ENCODE assay signal across 8 mouse cellular contexts in genomic region chr5:33782999-33783390, GRCm38 (mm10). TPM values are rescaled to one million over a fixed set of nuclear protein-coding genes. Genes with fewer than 3 reads are reported as not detected.
DNase-seq lines count a peak whose midpoint lies in the region; ATAC-seq and TF ChIP-seq lines count a peak whose summit lies in the region.

No protein-coding gene starts in this region.

- H3K9ac ChIP-seq in hindbrain, embryonic 15.5 days = peak overlapping the region; percentile 98
- H3K9ac ChIP-seq in midbrain, postnatal 0 days (replicated peaks; ENCODE audit: low read length, poor library complexity, severe bottlenecking) = peak overlapping the region; percentile 90

- H3K9me3 ChIP-seq in embryonic facial prominence, embryonic 10.5 days = no peaks in the 10 kb centered on the region
- H3K9me3 ChIP-seq in hindbrain, embryonic 15.5 days = no peaks in the 10 kb centered on the region
- no peaks in the 10 kb centered on the region for H3K9me3 ChIP-seq in midbrain, postnatal 0 days (ENCODE audit: low read length)

- H3K27ac ChIP-seq in left cerebral cortex, adult 2 months = peak overlapping the region; percentile 92
- peak overlapping the region; percentile 94 for H3K27ac ChIP-seq in embryonic facial prominence, embryonic 10.5 days (replicated peaks)
- peak overlapping the region; percentile 90 for H3K27ac ChIP-seq in hindbrain, embryonic 15.5 days (replicated peaks)
- H3K27ac ChIP-seq in midbrain, postnatal 0 days (ENCODE audit: low read depth, low read length) = peak overlapping the region; percentile 84; the same call in 1 of the 2 replicates

- peaks cover 32% of the 10 kb centered on the region for H3K4me1 ChIP-seq in embryonic facial prominence, embryonic 10.5 days
- H3K4me1 ChIP-seq in hindbrain, embryonic 15.5 days (replicated peaks) = peaks cover 22% of the 10 kb centered on the region
- 0 out of 2 replicates have a peak, but pooled peaks cover 5% of the 10 kb centered on the region for H3K4me1 ChIP-seq in midbrain, postnatal 0 days (ENCODE audit: insufficient read depth, low read length)

- peak; percentile 89 for ATAC-seq in hindbrain, embryonic 15.5 days (ENCODE audit: low FRiP score, low read depth)
- peak; percentile 79 for ATAC-seq in midbrain, postnatal 0 days (ENCODE audit: low FRiP score)

- no peaks in the 10 kb centered on the region for H3K27me3 ChIP-seq in embryonic facial prominence, embryonic 10.5 days (replicated peaks; ENCODE audit: low read depth, poor library complexity, severe bottlenecking)
- no peaks in the 10 kb centered on the region for H3K27me3 ChIP-seq in hindbrain, embryonic 15.5 days
- H3K27me3 ChIP-seq in midbrain, postnatal 0 days (ENCODE audit: insufficient read depth, low read length) = no peaks in the 10 kb centered on the region

- H3K4me3 ChIP-seq in left cerebral cortex, adult 2 months = peak overlapping the region; percentile 78
- peak overlapping the region; percentile 92 for H3K4me3 ChIP-seq in embryonic facial prominence, embryonic 10.5 days
- H3K4me3 ChIP-seq in hindbrain, embryonic 15.5 days = peak overlapping the region; percentile 96
- H3K4me3 ChIP-seq in midbrain, postnatal 0 days (ENCODE audit: low read depth, low read length) = peak overlapping the region; percentile 87

- 11% methylated on average over 6 of the region's 6 CpGs for WGBS in embryonic facial prominence, embryonic 10.5 days
- WGBS in hindbrain, embryonic 15.5 days = 7% methylated on average over 6 of the region's 6 CpGs
- WGBS in midbrain, postnatal 0 days = 8% methylated on average over 6 of the region's 6 CpGs

- intact Hi-C loops in left cerebral cortex, adult 2 months (cut with DNase I) = loop anchor here (1.0 to 2.0 kb wide), 3 partner anchors 36 to 154 kb away; partner anchors contain the start of genes Nelfa, Tacc3 and Tmem129
- intact Hi-C loops in left cerebral cortex, postnatal 36 days (cut with DNase I) = loop anchor here (1.0 kb wide), 1 partner anchor 37 kb away; the partner anchor contains the start of gene Nsd2

- no peak for DNase-seq in left cerebral cortex, adult 2 months (ENCODE audit: extremely low spot score in 1 of 2, low spot score in 2 of 2)
- DNase-seq in left cerebral cortex, postnatal 36 days (ENCODE audit: low spot score in 2 of 2) = no peak
- DNase-seq in embryonic facial prominence, embryonic 10.5 days (ENCODE audit: low spot score) = no peak
- no peak for DNase-seq in midbrain, postnatal 0 days (ENCODE audit: low spot score)
- DNase-seq in gastrocnemius, adult 8-10 months (ENCODE audit: low spot score in 2 of 2) = no peak
- DNase-seq in adrenal gland, postnatal 4 days (ENCODE audit: low spot score in 2 of 2) = no peak
- no peak for DNase-seq in layer of hippocampus, adult 8-10 months (ENCODE audit: low spot score in 2 of 2)

- no peak for TF ChIP-seq CTCF in left cerebral cortex, adult 2 months (IDR thresholded peaks at IDR 0.05)
- TF ChIP-seq CTCF in midbrain, postnatal 0 days (IDR thresholded peaks at IDR 0.05) = no peak

- H3K4me2 ChIP-seq in hindbrain, embryonic 15.5 days = peak overlapping the region; percentile 94
- H3K4me2 ChIP-seq in midbrain, postnatal 0 days (ENCODE audit: low read depth, low read length, poor library complexity, severe bottlenecking) = peak overlapping the region; percentile 84

- peaks cover 7% of the 10 kb centered on the region for H3K36me3 ChIP-seq in embryonic facial prominence, embryonic 10.5 days (replicated peaks)
- no peaks in the 10 kb centered on the region for H3K36me3 ChIP-seq in hindbrain, embryonic 15.5 days
- no peaks in the 10 kb centered on the region for H3K36me3 ChIP-seq in midbrain, postnatal 0 days (ENCODE audit: insufficient read depth, low read length)

RNA-seq across cellular contexts. Expression of gene Letm1, which starts 0.4 kb away (rescaled TPM):
- 100 to 1,000 TPM in 1 of 2 experiments, 10 to 100 TPM in 1; 98.0 to 103 TPM for total RNA-seq in left cerebral cortex, adult 2 months (2021)
- total RNA-seq in left cerebral cortex, postnatal 36 days (2021) = 100 to 1,000 TPM; 108 to 113 TPM
- polyA plus RNA-seq in embryonic facial prominence, embryonic 10.5 days (2016; fragmentation: Nextera tagmentation; extraction: Ambion mirVana) = 56.3 and 59.8 TPM in 2 replicates
- polyA plus RNA-seq in hindbrain, embryonic 15.5 days (2015; fragmentation: Nextera tagmentation; extraction: Ambion mirVana) = 72.8 and 76.7 TPM in 2 replicates
- 44.1 and 61.7 TPM in 2 replicates for total RNA-seq in midbrain, postnatal 0 days (2014; rRNA removed)
- 78.2 and 83.4 TPM in 2 replicates for polyA plus RNA-seq in midbrain, postnatal 0 days (2015; fragmentation: Nextera tagmentation; extraction: Ambion mirVana)
- total RNA-seq in gastrocnemius, adult 8-10 months (2022) = 10 to 100 TPM; 69.8 to 82.0 (median 73.8) TPM
- total RNA-seq in adrenal gland, postnatal 4 days (2021) = 10 to 100 TPM; 70.7 to 74.7 TPM
- total RNA-seq in layer of hippocampus, adult 8-10 months (2022) = 100 to 1,000 TPM in 1 of 4 experiments, 10 to 100 TPM in 3; 86.6 to 101 (median 92.9) TPM

RNA-seq across cellular contexts. Expression of gene Nsd2, which starts 37.5 kb away (rescaled TPM):
- 100 to 1,000 TPM; 150 to 155 TPM for total RNA-seq in left cerebral cortex, adult 2 months (2021)
- total RNA-seq in left cerebral cortex, postnatal 36 days (2021) = 100 to 1,000 TPM; 139 to 141 TPM
- 77.2 and 91.2 TPM in 2 replicates for polyA plus RNA-seq in embryonic facial prominence, embryonic 10.5 days (2016; fragmentation: Nextera tagmentation; extraction: Ambion mirVana)
- 67.4 and 77.9 TPM in 2 replicates for polyA plus RNA-seq in hindbrain, embryonic 15.5 days (2015; fragmentation: Nextera tagmentation; extraction: Ambion mirVana)
- total RNA-seq in midbrain, postnatal 0 days (2014; rRNA removed) = 108 and 121 TPM in 2 replicates
- 59.6 and 72.1 TPM in 2 replicates for polyA plus RNA-seq in midbrain, postnatal 0 days (2015; fragmentation: Nextera tagmentation; extraction: Ambion mirVana)
- 10 to 100 TPM in 3 of 4 experiments, 1 to 10 TPM in 1; 7.4 to 12.7 (median 11.2) TPM for total RNA-seq in gastrocnemius, adult 8-10 months (2022)
- total RNA-seq in adrenal gland, postnatal 4 days (2021) = 10 to 100 TPM; 82.7 to 96.3 TPM
- total RNA-seq in layer of hippocampus, adult 8-10 months (2022) = 100 to 1,000 TPM; 106 to 126 (median 115) TPM
